ENCODE assay signal across 9 mouse cellular contexts in the genomic region with DNA sequence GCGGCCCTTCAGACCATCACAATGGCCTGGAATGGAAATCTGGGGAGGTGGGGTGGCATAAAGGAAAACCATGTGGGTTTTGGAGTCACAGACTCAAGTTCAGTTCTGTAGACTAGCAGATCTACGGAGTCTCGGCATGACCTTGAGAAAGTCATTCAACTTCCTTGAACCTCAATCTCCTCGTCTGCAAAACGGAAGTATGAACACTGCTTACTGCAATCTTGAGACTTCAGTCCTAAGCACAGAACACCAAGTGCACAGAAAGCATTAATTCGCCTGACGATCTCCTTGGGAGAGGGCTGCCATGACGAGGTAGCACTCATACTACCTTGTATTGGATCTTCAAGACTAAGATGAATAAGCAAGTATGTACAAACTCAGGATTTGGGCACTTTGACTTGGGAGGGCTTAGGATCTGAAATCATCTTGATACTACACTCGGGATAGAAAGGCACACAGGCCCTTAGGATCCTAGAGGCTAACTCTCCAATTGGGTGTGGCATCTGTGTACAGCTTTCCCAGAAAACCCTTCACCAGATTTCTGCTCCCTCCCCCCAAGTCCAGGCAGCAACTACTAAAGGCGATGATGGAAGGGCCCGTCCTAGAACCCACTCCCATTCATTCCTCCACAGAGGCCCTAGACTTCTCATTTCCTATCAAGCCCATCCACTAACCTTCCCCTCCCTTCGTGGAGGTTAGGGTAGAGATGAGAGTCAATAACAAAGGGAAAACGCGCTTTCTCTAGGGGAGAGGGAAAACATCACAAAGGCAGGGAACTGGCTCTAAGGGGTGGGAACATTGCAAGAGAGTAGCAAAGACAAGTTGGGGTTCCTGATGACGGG. TPM values are rescaled to one million over a fixed set of nuclear protein-coding genes. Genes with fewer than 3 reads are reported as not detected.
DNase-seq lines count a peak whose midpoint lies in the region; ATAC-seq and TF ChIP-seq lines count a peak whose summit lies in the region.
"Had no signal": no experiment of that assay in that cellular context is flagged by ENCODE, and none has a peak within 500 bp of the region (broad histone marks: within the 10 kb centered on the region; RNA-seq: fewer than 3 reads in every experiment).

No protein-coding gene starts in this region.

- peaks cover 21% of the 10 kb centered on the region for H3K36me3 ChIP-seq in hindbrain, embryonic 14.5 days (replicated peaks; ENCODE audit: control insufficient read depth, insufficient read depth)
- no peaks in the 10 kb centered on the region for H3K36me3 ChIP-seq in neural tube, embryonic 14.5 days (ENCODE audit: control insufficient read depth, insufficient read depth, low read length)

- H3K9me3 ChIP-seq in hindbrain, embryonic 14.5 days (ENCODE audit: control insufficient read depth, low read length): no peaks in the 10 kb centered on the region
- H3K9me3 ChIP-seq in neural tube, embryonic 14.5 days (ENCODE audit: control insufficient read depth, low read length): no peaks in the 10 kb centered on the region

- no peak for DNase-seq in layer of hippocampus, adult 2 months (ENCODE audit: low spot score in 2 of 2)
- no peak for DNase-seq in layer of hippocampus, adult 11-12 months (ENCODE audit: low spot score)
- DNase-seq in cerebellum, postnatal 14 days: peak; percentile 52 to 55
- peak; percentile 36 for DNase-seq in hindbrain, embryonic 14.5 days (ENCODE audit: low spot score)
- DNase-seq in T-cell, adult 2 months (ENCODE audit: low spot score): no peak
- DNase-seq in thymus, postnatal 25 days: no peak
- DNase-seq: adrenal gland, adult 2 months had no signal

- H3K4me3 ChIP-seq in layer of hippocampus, adult 2 months: peak overlapping the region; percentile 81
- H3K4me3 ChIP-seq in hindbrain, embryonic 14.5 days (replicated peaks; ENCODE audit: low read length): peak overlapping the region; percentile 69
- peak overlapping the region; percentile 54 for H3K4me3 ChIP-seq in neural tube, embryonic 14.5 days (ENCODE audit: low read depth, low read length)

- peaks cover 41% of the 10 kb centered on the region for H3K4me1 ChIP-seq in hindbrain, embryonic 14.5 days (replicated peaks; ENCODE audit: control insufficient read depth, insufficient read depth, low read length)
- peaks cover 36% of the 10 kb centered on the region for H3K4me1 ChIP-seq in neural tube, embryonic 14.5 days (ENCODE audit: control insufficient read depth, insufficient read depth, low read length)

- no peaks in the 10 kb centered on the region for H3K27me3 ChIP-seq in hindbrain, embryonic 14.5 days (ENCODE audit: control insufficient read depth, insufficient read depth, low read length)
- H3K27me3 ChIP-seq in neural tube, embryonic 14.5 days (ENCODE audit: control insufficient read depth, insufficient read depth, low read length): no peaks in the 10 kb centered on the region

- peak overlapping the region; percentile 74 for H3K4me2 ChIP-seq in hindbrain, embryonic 14.5 days (replicated peaks)
- H3K4me2 ChIP-seq in neural tube, embryonic 14.5 days (ENCODE audit: low read depth, low read length): peak overlapping the region; percentile 85

- TF ChIP-seq CTCF in layer of hippocampus, adult 2 months (conservative IDR thresholded peaks at IDR 0.05): no peak

- H3K27ac ChIP-seq in layer of hippocampus, adult 2 months: peak overlapping the region; percentile 94
- peak overlapping the region; percentile 93 for H3K27ac ChIP-seq in hindbrain, embryonic 14.5 days
- peak overlapping the region; percentile 83 for H3K27ac ChIP-seq in neural tube, embryonic 14.5 days (ENCODE audit: low read depth, low read length)

- peak overlapping the region; percentile 88 for H3K9ac ChIP-seq in hindbrain, embryonic 14.5 days
- peak overlapping the region; percentile 69 for H3K9ac ChIP-seq in neural tube, embryonic 14.5 days (replicated peaks; ENCODE audit: low read depth, low read length)

- no peak for ATAC-seq in hindbrain, embryonic 14.5 days (ENCODE audit: low FRiP score)
- ATAC-seq in neural tube, embryonic 14.5 days (ENCODE audit: low read depth): no peak
- ATAC-seq in monocyte, adult 5-6 weeks (replicated peaks; ENCODE audit: insufficient number of reproducible peaks, low FRiP score, low TSS enrichment, poor library complexity, severe bottlenecking): no peak

- WGBS in hindbrain, embryonic 14.5 days: 55% methylated on average over 15 of the region's 15 CpGs
- WGBS in neural tube, embryonic 14.5 days: 56% methylated on average over 15 of the region's 15 CpGs

RNA-seq across cellular contexts. Expression of a gene that starts 1.2 kb away (rescaled TPM):
- 100 to 1,000 TPM; 715 to 773 TPM for total RNA-seq in layer of hippocampus, adult 2 months (2021)
- polyA plus RNA-seq in hindbrain, embryonic 14.5 days (2014; fragmentation: Nextera tagmentation; extraction: Ambion mirVana): 118 and 129 TPM in 2 replicates
- polyA plus RNA-seq in neural tube, embryonic 14.5 days (2014; fragmentation: Nextera tagmentation; extraction: Ambion mirVana): 117 and 147 TPM in 2 replicates
- total RNA-seq in monocyte, adult 5-6 weeks (2017): 0.19 to 0.48 TPM in 2 of 3 replicates, not detected in the other

RNA-seq across cellular contexts. Expression of a gene that starts 4.2 kb away (rescaled TPM):
- total RNA-seq in layer of hippocampus, adult 2 months (2021): 100 to 1,000 TPM; 259 to 272 TPM
- polyA plus RNA-seq in hindbrain, embryonic 14.5 days (2014; fragmentation: Nextera tagmentation; extraction: Ambion mirVana): 281 and 296 TPM in 2 replicates
- polyA plus RNA-seq in neural tube, embryonic 14.5 days (2014; fragmentation: Nextera tagmentation; extraction: Ambion mirVana): 298 and 305 TPM in 2 replicates
- total RNA-seq in monocyte, adult 5-6 weeks (2017): 89.0 to 104 TPM (median 92.1 TPM) in 3 replicates

RNA-seq across cellular contexts. Expression of a gene that starts 26.9 kb away (rescaled TPM):
- 10 to 100 TPM; 54.3 to 60.6 TPM for total RNA-seq in layer of hippocampus, adult 2 months (2021)
- 16.2 and 20.0 TPM in 2 replicates for polyA plus RNA-seq in hindbrain, embryonic 14.5 days (2014; fragmentation: Nextera tagmentation; extraction: Ambion mirVana)
- polyA plus RNA-seq in neural tube, embryonic 14.5 days (2014; fragmentation: Nextera tagmentation; extraction: Ambion mirVana): 16.1 and 17.4 TPM in 2 replicates
- 4.2 to 15.5 TPM (median 12.1 TPM) in 3 replicates for total RNA-seq in monocyte, adult 5-6 weeks (2017)

RNA-seq across cellular contexts. Expression of a gene that starts 49.7 kb away (rescaled TPM):
- total RNA-seq in layer of hippocampus, adult 2 months (2021): 10 to 100 TPM; 55.6 to 60.0 TPM
- polyA plus RNA-seq in hindbrain, embryonic 14.5 days (2014; fragmentation: Nextera tagmentation; extraction: Ambion mirVana): 113 and 124 TPM in 2 replicates
- polyA plus RNA-seq in neural tube, embryonic 14.5 days (2014; fragmentation: Nextera tagmentation; extraction: Ambion mirVana): 117 and 123 TPM in 2 replicates
- 56.6 to 72.2 TPM (median 64.5 TPM) in 3 replicates for total RNA-seq in monocyte, adult 5-6 weeks (2017)

RNA-seq across cellular contexts. Expression of a gene that starts 50.5 kb away (rescaled TPM):
- total RNA-seq in layer of hippocampus, adult 2 months (2021): 10 to 100 TPM; 98.0 to 98.6 TPM
- 16.8 and 17.1 TPM in 2 replicates for polyA plus RNA-seq in hindbrain, embryonic 14.5 days (2014; fragmentation: Nextera tagmentation; extraction: Ambion mirVana)
- polyA plus RNA-seq in neural tube, embryonic 14.5 days (2014; fragmentation: Nextera tagmentation; extraction: Ambion mirVana): 15.5 and 18.1 TPM in 2 replicates
- total RNA-seq in monocyte, adult 5-6 weeks (2017): 15.7 to 32.0 TPM (median 21.5 TPM) in 3 replicates

Comparison
In these comparisons a context has a peak if more than half of its experiments do, and no peak if none do; other contexts are left out.
1. DNase-seq: peak in cerebellum, postnatal 14 days (2 of 2) and hindbrain, embryonic 14.5 days (single experiment); none in layer of hippocampus, adult 2 months (0 of 2), layer of hippocampus, adult 11-12 months (single experiment), T-cell, adult 2 months (single experiment) and thymus, postnatal 25 days (single experiment).
2. RNA of a gene that starts 1.2 kb away (total RNA-seq): 715 to 773 TPM in layer of hippocampus, adult 2 months; 0.19 to 0.48 TPM in monocyte, adult 5-6 weeks; every median in the first group is over 100 times any median in the second.
3. Peak in every context shown above with its lines, with median percentiles within 50 percentile points of each other: H3K27ac ChIP-seq and H3K4me3 ChIP-seq.